Mouse (Mus musculus): ENCODE results near the gene Kcnj9. TPM values are rescaled to one million over a fixed set of nuclear protein-coding genes. Genes with fewer than 3 reads are reported as not detected.

Kcnj9 gene
- polyA plus RNA-seq, 1 experiment: 1.5 TPM

- H3K4me1 ChIP-seq (replicated peaks; ENCODE audit: control insufficient read depth, insufficient read depth, low read length): no peaks in the 10 kb centered on the region
- no peaks in the 10 kb centered on the region for H3K36me3 ChIP-seq (ENCODE audit: control insufficient read depth, insufficient read depth, low read length)
- no peak for DNase-seq
- no peaks in the 10 kb centered on the region for H3K27me3 ChIP-seq (ENCODE audit: control insufficient read depth, insufficient read depth, low read length)
- no peak overlapping the region for H3K27ac ChIP-seq (ENCODE audit: control insufficient read depth, insufficient read depth, low read length)
- 96% methylated on average over 2 of the region's 2 CpGs for WGBS
- TF ChIP-seq POLR2A (IDR thresholded peaks at IDR 0.05; ENCODE audit: control insufficient read depth, extremely low read depth, insufficient read depth, low read length, poor library complexity) (no peak), CTCF (IDR thresholded peaks at IDR 0.05; ENCODE audit: borderline replicate concordance, control insufficient read depth, extremely low read depth, insufficient read depth, low read length, poor library complexity) (no peak)
- no peak overlapping the region for H3K4me3 ChIP-seq (ENCODE audit: control insufficient read depth, insufficient read depth, low read length)
Observed at GRCm38 (mm10) chr1:172292880-172293279, 36.2 kb downstream of the Kcnj9 start.

- WGBS: 90% methylated on average over 3 of the region's 3 CpGs
- no peaks in the 10 kb centered on the region for H3K4me1 ChIP-seq (replicated peaks; ENCODE audit: control insufficient read depth, insufficient read depth, low read length)
- TF ChIP-seq CTCF (IDR thresholded peaks at IDR 0.05; ENCODE audit: borderline replicate concordance, control insufficient read depth, extremely low read depth, insufficient read depth, low read length, poor library complexity): no peak
- H3K4me3 ChIP-seq (ENCODE audit: control insufficient read depth, insufficient read depth, low read length): no peak overlapping the region
- no peak for DNase-seq
- no peaks in the 10 kb centered on the region for H3K27me3 ChIP-seq (ENCODE audit: control insufficient read depth, insufficient read depth, low read length)
- H3K36me3 ChIP-seq (ENCODE audit: control insufficient read depth, insufficient read depth, low read length): no peaks in the 10 kb centered on the region
- H3K27ac ChIP-seq (ENCODE audit: control insufficient read depth, insufficient read depth, low read length): no peak overlapping the region
Observed at GRCm38 (mm10) chr1:172289617-172289946, 39.5 kb downstream of the Kcnj9 start.

DNA sequence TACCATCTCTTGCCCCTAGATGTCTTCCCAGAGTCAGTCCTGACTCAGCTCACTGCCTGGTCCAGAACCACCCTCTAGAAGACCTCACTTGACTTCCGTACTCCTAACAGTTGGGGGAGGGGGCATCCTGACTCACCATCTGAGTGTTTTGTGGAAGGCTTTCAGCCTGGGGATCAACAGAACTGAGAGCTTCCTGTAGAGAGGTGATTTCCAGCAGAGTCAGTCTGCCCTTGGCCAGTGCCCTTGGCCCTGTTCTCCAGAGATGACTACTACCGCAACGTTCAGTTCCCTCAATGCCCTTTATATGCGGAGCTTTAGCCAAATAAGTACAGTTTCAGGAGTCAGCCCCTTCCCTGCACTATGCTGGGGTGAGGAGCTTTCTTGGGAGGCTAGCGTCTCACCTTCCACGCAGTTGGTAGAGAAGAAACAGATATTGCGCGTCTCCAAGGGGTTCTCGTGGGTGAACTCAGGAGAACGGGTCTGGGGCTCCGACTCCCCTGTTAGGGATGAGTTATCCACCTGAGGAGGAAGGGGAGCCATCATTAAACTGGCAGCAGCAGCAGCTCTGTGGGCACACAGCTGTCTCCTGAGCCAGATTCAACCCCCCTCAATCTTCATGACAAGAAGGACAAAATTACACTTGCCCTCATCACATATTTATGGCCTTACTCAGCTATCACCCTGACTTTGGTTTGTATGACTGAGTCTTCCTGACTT, 40.1 kb downstream of the Kcnj9 start:
- H3K27ac ChIP-seq (ENCODE audit: control insufficient read depth, insufficient read depth, low read length): no peak overlapping the region
- H3K27me3 ChIP-seq (ENCODE audit: control insufficient read depth, insufficient read depth, low read length): no peaks in the 10 kb centered on the region
- no peaks in the 10 kb centered on the region for H3K4me1 ChIP-seq (replicated peaks; ENCODE audit: control insufficient read depth, insufficient read depth, low read length)
- no peaks in the 10 kb centered on the region for H3K36me3 ChIP-seq (ENCODE audit: control insufficient read depth, insufficient read depth, low read length)
- no peak for TF ChIP-seq CTCF (IDR thresholded peaks at IDR 0.05; ENCODE audit: borderline replicate concordance, control insufficient read depth, extremely low read depth, insufficient read depth, low read length, poor library complexity)
- no peak for TF ChIP-seq POLR2A (IDR thresholded peaks at IDR 0.05; ENCODE audit: control insufficient read depth, extremely low read depth, insufficient read depth, low read length, poor library complexity)
- no peak overlapping the region for H3K4me3 ChIP-seq (ENCODE audit: control insufficient read depth, insufficient read depth, low read length)
- DNase-seq: no peak
- WGBS: 95% methylated on average over 11 of the region's 11 CpGs

DNA sequence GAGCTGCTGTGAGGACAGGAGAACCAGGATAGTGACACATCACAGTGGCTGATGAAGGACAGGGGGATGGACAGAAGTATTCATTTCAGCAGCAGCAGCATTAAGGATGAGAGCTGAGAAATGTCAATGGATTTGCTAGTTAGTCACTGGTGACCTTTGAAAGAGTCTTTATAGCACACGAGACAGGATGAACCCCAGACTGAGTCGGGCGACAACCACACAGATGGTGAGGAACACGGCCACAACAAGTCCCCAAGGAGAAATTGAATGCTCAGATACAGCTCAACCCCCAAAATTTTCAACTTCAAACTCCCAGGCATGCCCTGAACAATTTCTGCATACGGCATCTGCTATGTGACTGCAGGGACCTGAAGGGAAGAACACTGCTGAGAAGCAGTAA, 42.4 kb downstream of the Kcnj9 start:
- no peak overlapping the region for H3K4me3 ChIP-seq (ENCODE audit: control insufficient read depth, insufficient read depth, low read length)
- 59% methylated on average over 5 of the region's 5 CpGs for WGBS
- no peak for DNase-seq
- no peaks in the 10 kb centered on the region for H3K36me3 ChIP-seq (ENCODE audit: control insufficient read depth, insufficient read depth, low read length)
- no peaks in the 10 kb centered on the region for H3K4me1 ChIP-seq (replicated peaks; ENCODE audit: control insufficient read depth, insufficient read depth, low read length)
- TF ChIP-seq POLR2A (IDR thresholded peaks at IDR 0.05; ENCODE audit: control insufficient read depth, extremely low read depth, insufficient read depth, low read length, poor library complexity) (no peak), CTCF (IDR thresholded peaks at IDR 0.05; ENCODE audit: borderline replicate concordance, control insufficient read depth, extremely low read depth, insufficient read depth, low read length, poor library complexity) (no peak)
- H3K27ac ChIP-seq (ENCODE audit: control insufficient read depth, insufficient read depth, low read length): no peak overlapping the region
- H3K27me3 ChIP-seq (ENCODE audit: control insufficient read depth, insufficient read depth, low read length): no peaks in the 10 kb centered on the region

GRCm38 (mm10) chr1:172284221-172284620, 44.9 kb downstream of the Kcnj9 start:
- DNase-seq: no peak
- no peaks in the 10 kb centered on the region for H3K36me3 ChIP-seq (ENCODE audit: control insufficient read depth, insufficient read depth, low read length)
- WGBS: 97% methylated on average over 14 of the region's 14 CpGs
- H3K27me3 ChIP-seq (ENCODE audit: control insufficient read depth, insufficient read depth, low read length): no peaks in the 10 kb centered on the region
- TF ChIP-seq POLR2A (IDR thresholded peaks at IDR 0.05; ENCODE audit: control insufficient read depth, extremely low read depth, insufficient read depth, low read length, poor library complexity) (no peak), CTCF (IDR thresholded peaks at IDR 0.05; ENCODE audit: borderline replicate concordance, control insufficient read depth, extremely low read depth, insufficient read depth, low read length, poor library complexity) (no peak)
- no peak overlapping the region for H3K4me3 ChIP-seq (ENCODE audit: control insufficient read depth, insufficient read depth, low read length)
- no peaks in the 10 kb centered on the region for H3K4me1 ChIP-seq (replicated peaks; ENCODE audit: control insufficient read depth, insufficient read depth, low read length)
- H3K27ac ChIP-seq (ENCODE audit: control insufficient read depth, insufficient read depth, low read length): no peak overlapping the region

- H3K4me3 ChIP-seq (ENCODE audit: control insufficient read depth, insufficient read depth, low read length): no peak overlapping the region
- no peak for DNase-seq
- H3K4me1 ChIP-seq (replicated peaks; ENCODE audit: control insufficient read depth, insufficient read depth, low read length): no peaks in the 10 kb centered on the region
- TF ChIP-seq CTCF (IDR thresholded peaks at IDR 0.05; ENCODE audit: borderline replicate concordance, control insufficient read depth, extremely low read depth, insufficient read depth, low read length, poor library complexity) (no peak), POLR2A (IDR thresholded peaks at IDR 0.05; ENCODE audit: control insufficient read depth, extremely low read depth, insufficient read depth, low read length, poor library complexity) (no peak)
- H3K27me3 ChIP-seq (ENCODE audit: control insufficient read depth, insufficient read depth, low read length): no peaks in the 10 kb centered on the region
- H3K27ac ChIP-seq (ENCODE audit: control insufficient read depth, insufficient read depth, low read length): no peak overlapping the region
- 96% methylated on average over 6 of the region's 6 CpGs for WGBS
- no peaks in the 10 kb centered on the region for H3K36me3 ChIP-seq (ENCODE audit: control insufficient read depth, insufficient read depth, low read length)
Observed at GRCm38 (mm10) chr1:172283073-172283472, 46.0 kb downstream of the Kcnj9 start.
